Mouse (Mus musculus) megakaryocyte, embryonic 14.5 days (primary cell): Measurements from ENCODE around the gene Neurod2.

Experiments
- FLI1 ChIP-seq: IDR thresholded peaks from 2 replicates; pipeline ENCODE4 v1.6.1; 2012; ENCODE audit warnings: low read length, inconsistent platforms, mixed read lengths
- GATA1 ChIP-seq: IDR thresholded peaks from 3 replicates; pipeline ENCODE4 v1.6.1; 2012; ENCODE audit warnings: mixed read lengths, low read length, inconsistent platforms, borderline replicate concordance

GRCm38 (mm10) chr11:98376756-98377155 lies 47.3 kb upstream of the Neurod2 start:
- no peak for TF ChIP-seq FLI1
- TF ChIP-seq GATA1 = no peak
